Mouse (Mus musculus) cerebellum, postnatal 25 days (tissue): ENCODE data around the gene Slc9a3r1.

Experiments used
- DNase-seq, 2 experiments: peaks; one replicate each; pipeline ENCODE4 v3.0.0; 2021; ENCODE audit warnings: mixed read lengths in 2 of 2

Slc9a3r1 gene

GRCm38 (mm10) chr11:115163568-115164150 lies 518 bp downstream of the Slc9a3r1 start:
- peak in 1 of 2 experiments; percentile 70 for DNase-seq

GRCm38 (mm10) chr11:115164341-115164975 lies 1.3 kb downstream of the Slc9a3r1 start:
- DNase-seq: no peak

GRCm38 (mm10) chr11:115164976-115165374 lies 1.8 kb downstream of the Slc9a3r1 start:
- DNase-seq: peak; percentile 66 to 72

GRCm38 (mm10) chr11:115166776-115167175 lies 3.6 kb downstream of the Slc9a3r1 start:
- no peak for DNase-seq

GRCm38 (mm10) chr11:115167631-115168249 lies 4.6 kb downstream of the Slc9a3r1 start:
- no peak for DNase-seq

GRCm38 (mm10) chr11:115169430-115169829 lies 6.3 kb downstream of the Slc9a3r1 start:
- DNase-seq: no peak

- peak; percentile 78 to 84 for DNase-seq
Measured at GRCm38 (mm10) chr11:115171125-115171524, 8.0 kb downstream of the Slc9a3r1 start.

- peak in 1 of 2 experiments; percentile 47 for DNase-seq
Measured at GRCm38 (mm10) chr11:115172825-115173287, 9.7 kb downstream of the Slc9a3r1 start.

GRCm38 (mm10) chr11:115173549-115174339 lies 10.6 kb downstream of the Slc9a3r1 start:
- DNase-seq: no peak

- no peak for DNase-seq
Measured at GRCm38 (mm10) chr11:115176399-115177190, 13.5 kb downstream of the Slc9a3r1 start.

- no peak for DNase-seq
Measured at GRCm38 (mm10) chr11:115177559-115178195, 14.5 kb downstream of the Slc9a3r1 start.

- DNase-seq: no peak
Measured at GRCm38 (mm10) chr11:115178766-115179165, 15.6 kb downstream of the Slc9a3r1 start.

GRCm38 (mm10) chr11:115179191-115179590 lies 16.1 kb downstream of the Slc9a3r1 start:
- no peak for DNase-seq

GRCm38 (mm10) chr11:115179881-115180280 lies 16.7 kb downstream of the Slc9a3r1 start:
- DNase-seq: no peak

GRCm38 (mm10) chr11:115181913-115182638 lies 18.9 kb downstream of the Slc9a3r1 start:
- peak; percentile 90 to 93 for DNase-seq

GRCm38 (mm10) chr11:115184973-115185372 lies 21.8 kb downstream of the Slc9a3r1 start:
- DNase-seq: no peak

- DNase-seq: peak; percentile 100
Measured at GRCm38 (mm10) chr11:115187224-115187639, 24.1 kb downstream of the Slc9a3r1 start, which contains the start of gene Tmem104. Gene Tmem104 (plus strand): TSS chr11:115187487.

GRCm38 (mm10) chr11:115187693-115188092 lies 24.6 kb downstream of the Slc9a3r1 start, which contains the start of gene Nat9:
Gene Nat9 (minus strand): TSS chr11:115187859.
- DNase-seq: no peak

GRCm38 (mm10) chr11:115188539-115189231 lies 25.5 kb downstream of the Slc9a3r1 start:
- no peak for DNase-seq

GRCm38 (mm10) chr11:115189304-115189703 lies 26.2 kb downstream of the Slc9a3r1 start:
- no peak for DNase-seq
